Mouse (Mus musculus) kidney, adult 2 months (tissue): ENCODE data around the gene Pak1. TPM values are rescaled to one million over a fixed set of nuclear protein-coding genes. Genes with fewer than 3 reads are reported as not detected.
A peak's percentile ranks its signal among the peaks of the same experiment; 100 is the strongest.

ENCODE experiments used
- DNase-seq: peaks from one replicate; pipeline ENCODE4 v3.0.0; 2021
- H3K27ac ChIP-seq: fragments of 200-500 bp; 2 replicates; pipeline ENCODE4 v1.5.1; 2012; ENCODE audit warnings: low read depth, low read length, control low read depth, inconsistent platforms; ENCODE audit not compliant: insufficient read depth
- H3K27me3 ChIP-seq: fragments of 200-500 bp; replicated peaks from 2 replicates; pipeline ENCODE4 v1.6.1; 2012; ENCODE audit warnings: mild to moderate bottlenecking, moderate library complexity, low read length, inconsistent platforms; ENCODE audit not compliant: control insufficient read depth, insufficient read depth
- H3K36me3 ChIP-seq: fragments of 200-500 bp; 2 replicates; pipeline ENCODE4 v1.6.1; 2012; ENCODE audit warnings: mild to moderate bottlenecking, moderate library complexity, low read length, inconsistent platforms; ENCODE audit not compliant: control insufficient read depth, insufficient read depth
- H3K4me1 ChIP-seq: fragments of 200-500 bp; 2 replicates; pipeline ENCODE4 v1.6.1; 2011; ENCODE audit warnings: low read length; ENCODE audit not compliant: control insufficient read depth, insufficient read depth
- H3K4me3 ChIP-seq: fragments of 200-500 bp; 2 replicates; pipeline ENCODE4 v1.5.1; 2011; ENCODE audit warnings: mild to moderate bottlenecking, low read depth, low read length, control low read depth; ENCODE audit not compliant: insufficient read depth
- CTCF ChIP-seq: fragments of 200-500 bp; conservative IDR thresholded peaks from 2 replicates; pipeline ENCODE4 v1.5.1; 2011; ENCODE audit warnings: low read depth, mild to moderate bottlenecking, control low read depth, low read length, moderate library complexity, mixed read lengths; ENCODE audit not compliant: insufficient read depth, insufficient read length
- POLR2A ChIP-seq: fragments of 200-500 bp; IDR thresholded peaks from one replicate; pipeline ENCODE4 v1.6.1; 2011; ENCODE audit warnings: low read depth, low read length, control low read depth
- whole genome bisulfite sequencing: fragments of 180-500 bp; shearing (Covaris S2); methylation state at CpG from one replicate; pipeline ENCODE4 v1.1.7; 2018; 5-methylcytosine and 5-hydroxymethylcytosine counted together
- polyA plus RNA-seq: library from polyadenylated mRNA; depleted of rRNA; stranded (reverse); fragments of >200 nt; gene quantifications from 2 replicates; pipeline ENCODE4 v1.2.3, GENCODE M21; 2012; rRNA removed

Pak1 gene
- 25.1 and 30.3 TPM in 2 replicates for polyA plus RNA-seq

- Histone ChIP-seq H3K4me3 (peak within 1 kb of the TSS; percentile 100), H3K36me3 (no peaks in the 10 kb centered on the region), H3K4me1 (peaks cover 6% of the 10 kb centered on the region; the same call in 1 of the 2 replicates), H3K27ac (peak within 1 kb of the TSS; percentile 60), H3K27me3 (no peaks in the 10 kb centered on the region)
- DNase-seq, result peak; percentile 86
- TF ChIP-seq CTCF (no peak), POLR2A (no peak)
- WGBS, result 1% methylated on average over 45 of the region's 46 CpGs
Observed at GRCm38 (mm10) chr7:97788190-97788668, at the start of gene Pak1. TSS of gene Pak1 (plus strand) at chr7:97788541.

- no peak overlapping the region for H3K27ac ChIP-seq
- H3K4me3 ChIP-seq, result no peak overlapping the region
- TF ChIP-seq CTCF (no peak), POLR2A (no peak)
- WGBS, result 36% methylated on average over 10 of the region's 10 CpGs
- no peaks in the 10 kb centered on the region; the same call in 1 of the 2 replicates for H3K4me1 ChIP-seq
- H3K36me3 ChIP-seq, result no peaks in the 10 kb centered on the region
- peak; percentile 29 for DNase-seq
- H3K27me3 ChIP-seq, result no peaks in the 10 kb centered on the region
Observed at GRCm38 (mm10) chr7:97740948-97741347, 47.4 kb upstream of the Pak1 start.

- Histone ChIP-seq H3K27ac (no peak overlapping the region), H3K27me3 (no peaks in the 10 kb centered on the region), H3K36me3 (no peaks in the 10 kb centered on the region), H3K4me1 (no peaks in the 10 kb centered on the region; the same call in 1 of the 2 replicates), H3K4me3 (no peak overlapping the region)
- TF ChIP-seq POLR2A (no peak), CTCF (no peak)
- WGBS, result 54% methylated on average over 1 of the region's 1 CpGs
- no peak for DNase-seq
Observed at GRCm38 (mm10) chr7:97741756-97742291, 46.5 kb upstream of the Pak1 start.

GRCm38 (mm10) chr7:97745299-97745698 is 43.0 kb upstream of the Pak1 start:
- no peaks in the 10 kb centered on the region for H3K27me3 ChIP-seq
- no peaks in the 10 kb centered on the region for H3K36me3 ChIP-seq
- no peak overlapping the region for H3K4me3 ChIP-seq
- no peak overlapping the region for H3K27ac ChIP-seq
- WGBS, result 3% methylated on average over 3 of the region's 3 CpGs
- peaks cover 5% of the 10 kb centered on the region; the same call in 1 of the 2 replicates for H3K4me1 ChIP-seq
- peak; percentile 67 for DNase-seq
- no peak for TF ChIP-seq POLR2A
- peak; percentile 80 for TF ChIP-seq CTCF

GRCm38 (mm10) chr7:97747176-97747707 is 41.1 kb upstream of the Pak1 start:
- no peak overlapping the region for H3K4me3 ChIP-seq
- H3K36me3 ChIP-seq, result no peaks in the 10 kb centered on the region
- H3K27me3 ChIP-seq, result no peaks in the 10 kb centered on the region
- H3K27ac ChIP-seq, result no peak overlapping the region
- no peak for DNase-seq
- TF ChIP-seq CTCF, result no peak
- no peak for TF ChIP-seq POLR2A
- 70% methylated on average over 4 of the region's 4 CpGs for WGBS
- peaks cover 5% of the 10 kb centered on the region; the same call in 1 of the 2 replicates for H3K4me1 ChIP-seq

GRCm38 (mm10) chr7:97747787-97748497 is 40.4 kb upstream of the Pak1 start:
- peak; percentile 91 for DNase-seq
- no peaks in the 10 kb centered on the region for H3K36me3 ChIP-seq
- WGBS, result 23% methylated on average over 28 of the region's 28 CpGs
- TF ChIP-seq POLR2A, result no peak
- TF ChIP-seq CTCF, result peak; percentile 93
- no peaks in the 10 kb centered on the region for H3K27me3 ChIP-seq
- peaks cover 5% of the 10 kb centered on the region; the same call in 1 of the 2 replicates for H3K4me1 ChIP-seq
- peak overlapping the region; percentile 82; the same call in 1 of the 2 replicates for H3K27ac ChIP-seq
- H3K4me3 ChIP-seq, result peak overlapping the region; percentile 37; the same call in 1 of the 2 replicates

GRCm38 (mm10) chr7:97748527-97749206 is 39.7 kb upstream of the Pak1 start:
- Histone ChIP-seq H3K27me3 (no peaks in the 10 kb centered on the region), H3K4me3 (peak overlapping the region; percentile 27), H3K4me1 (peaks cover 5% of the 10 kb centered on the region; the same call in 1 of the 2 replicates), H3K27ac (peak overlapping the region; percentile 87), H3K36me3 (no peaks in the 10 kb centered on the region)
- WGBS, result 55% methylated on average over 10 of the region's 10 CpGs
- no peak for TF ChIP-seq POLR2A
- TF ChIP-seq CTCF, result no peak
- DNase-seq, result peak; percentile 67
